Mouse (Mus musculus): Measurements from ENCODE around the gene Olfr1419. TPM values are rescaled to one million over a fixed set of nuclear protein-coding genes. Genes with fewer than 3 reads are reported as not detected.

Olfr1419 gene
- polyA plus RNA-seq, 1 experiment from 2014 or later = not detected

DNA sequence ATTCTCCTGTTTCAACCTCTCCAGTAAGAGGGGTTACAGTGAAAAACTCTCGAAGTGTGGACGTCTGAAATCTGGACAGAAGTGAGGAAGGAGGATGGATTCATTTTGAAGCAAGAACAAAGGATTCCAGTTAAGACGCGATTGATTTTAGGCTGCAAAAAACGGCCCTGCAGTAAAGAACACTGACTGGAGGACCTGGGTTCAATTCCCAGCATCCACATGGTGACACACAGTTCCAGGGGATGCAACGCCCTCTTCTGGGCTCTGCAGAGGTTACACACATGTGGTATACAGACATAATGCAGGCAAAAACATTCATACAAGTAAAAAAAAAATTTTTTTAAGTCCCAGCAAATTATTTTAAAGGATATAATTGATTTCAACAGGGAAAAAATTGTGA, 54.7 kb downstream of the Olfr1419 start:
- no peaks in the 10 kb centered on the region for H3K27me3 ChIP-seq (ENCODE audit: control insufficient read depth, insufficient read depth, low read length)
- H3K9ac ChIP-seq (ENCODE audit: low read length) = no peak overlapping the region
- peak overlapping the region; percentile 98 for H3K4me2 ChIP-seq (ENCODE audit: low read depth, low read length)
- no peak for ATAC-seq (replicated peaks; ENCODE audit: extremely low read depth, insufficient read depth, low FRiP score)
- H3K4me1 ChIP-seq (ENCODE audit: control insufficient read depth, insufficient read depth, low read length) = 0 out of 2 replicates have a peak, but pooled peaks cover 2% of the 10 kb centered on the region
- H3K4me3 ChIP-seq (ENCODE audit: low read length) = peak overlapping the region; percentile 79
- no peaks in the 10 kb centered on the region for H3K9me3 ChIP-seq (replicated peaks; ENCODE audit: control insufficient read depth, low read length)
- no peak overlapping the region for H3K27ac ChIP-seq (ENCODE audit: low read length)
- 32% methylated on average over 6 of the region's 6 CpGs for WGBS
- no peaks in the 10 kb centered on the region for H3K36me3 ChIP-seq (ENCODE audit: control insufficient read depth, insufficient read depth)

DNA sequence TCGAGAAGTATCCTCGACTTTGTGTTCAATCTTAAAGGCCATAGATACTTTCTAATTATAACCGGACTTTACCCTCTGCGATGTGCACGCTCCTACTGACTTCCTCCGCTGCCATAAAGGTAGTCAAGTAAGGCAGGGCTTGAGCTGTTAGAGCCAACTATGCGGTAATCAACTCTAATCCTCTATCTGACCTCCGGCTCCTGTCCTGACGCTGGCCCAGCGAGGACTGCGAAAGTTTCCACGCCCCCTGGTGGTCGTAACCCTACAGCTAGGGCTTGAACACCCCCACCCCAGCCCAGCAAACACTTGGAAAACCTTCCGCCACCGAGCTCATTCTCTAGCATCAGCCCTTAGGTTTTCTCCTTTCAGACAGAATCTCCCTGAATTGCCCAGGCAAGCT, 55.1 kb downstream of the Olfr1419 start:
- Histone ChIP-seq H3K4me1 (ENCODE audit: control insufficient read depth, insufficient read depth, low read length) (0 out of 2 replicates have a peak, but pooled peaks cover 2% of the 10 kb centered on the region), H3K9ac (ENCODE audit: low read length) (peak overlapping the region; percentile 81), H3K9me3 (replicated peaks; ENCODE audit: control insufficient read depth, low read length) (no peaks in the 10 kb centered on the region), H3K4me2 (ENCODE audit: low read depth, low read length) (peak overlapping the region; percentile 98), H3K36me3 (ENCODE audit: control insufficient read depth, insufficient read depth) (no peaks in the 10 kb centered on the region), H3K4me3 (ENCODE audit: low read length) (peak overlapping the region; percentile 79), H3K27ac (ENCODE audit: low read length) (no peak overlapping the region), H3K27me3 (ENCODE audit: control insufficient read depth, insufficient read depth, low read length) (no peaks in the 10 kb centered on the region)
- under 1% methylated on average over 15 of the region's 15 CpGs for WGBS
- peak; percentile 81 for ATAC-seq (replicated peaks; ENCODE audit: extremely low read depth, insufficient read depth, low FRiP score)

DNA sequence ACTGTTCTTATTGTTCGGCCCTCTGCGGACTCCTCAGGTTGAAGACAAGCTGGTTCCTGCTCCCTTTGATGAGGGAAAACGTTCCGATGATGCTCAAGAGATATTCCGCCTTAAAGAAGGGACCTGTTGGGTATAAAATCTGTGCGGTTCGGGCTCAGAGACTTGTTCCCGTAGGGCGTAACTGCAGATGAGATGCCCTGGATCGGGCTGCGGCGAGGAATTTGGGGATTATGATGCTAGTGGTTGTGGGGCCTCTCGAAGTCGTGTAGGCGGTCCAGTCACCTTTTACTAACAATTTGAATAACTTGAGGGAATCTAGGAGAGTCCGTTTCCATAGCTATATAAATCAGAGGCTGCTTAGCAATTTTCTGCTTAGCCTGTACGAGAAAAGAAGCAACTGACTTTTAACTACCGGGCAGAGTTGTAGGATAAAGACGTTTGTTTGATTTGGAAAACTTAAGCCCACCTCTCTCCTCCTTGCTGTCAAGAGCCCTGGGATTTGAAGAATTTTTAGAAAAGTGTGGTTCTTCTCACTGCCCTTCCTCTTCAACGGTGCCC, 55.7 kb downstream of the Olfr1419 start, which contains the start of gene Stx3:
Gene Stx3 (minus strand): TSS at position 261 of the 558 bp plus-strand sequence.
- Histone ChIP-seq H3K4me3 (ENCODE audit: low read length) (peak within 1 kb of the TSS; percentile 79), H3K27ac (ENCODE audit: low read length) (peak within 1 kb of the TSS; percentile 22), H3K27me3 (ENCODE audit: control insufficient read depth, insufficient read depth, low read length) (no peaks in the 10 kb centered on the region), H3K4me1 (ENCODE audit: control insufficient read depth, insufficient read depth, low read length) (0 out of 2 replicates have a peak, but pooled peaks cover 2% of the 10 kb centered on the region), H3K4me2 (ENCODE audit: low read depth, low read length) (peak within 1 kb of the TSS; percentile 98), H3K36me3 (ENCODE audit: control insufficient read depth, insufficient read depth) (no peaks in the 10 kb centered on the region), H3K9me3 (replicated peaks; ENCODE audit: control insufficient read depth, low read length) (no peaks in the 10 kb centered on the region), H3K9ac (ENCODE audit: low read length) (peak within 1 kb of the TSS; percentile 81)
- WGBS = under 1% methylated on average over 20 of the region's 20 CpGs
- ATAC-seq (replicated peaks; ENCODE audit: extremely low read depth, insufficient read depth, low FRiP score) = no peak

Small RNAs within 50 kb of the gene (microRNA-seq; reads per million reads assigned to microRNA genes)
- 5.5 reads per million, percentile 20 among the genes with 10 or more reads in this experiment for gene Mir6994

Other genes with a start within 250 kb of the Olfr1419 start
- 0.14 and 0.15 TPM in 2 replicates for gene Ms4a3, start 234.3 kb downstream of the Olfr1419 start, polyA plus RNA-seq (2015; fragmentation: Nextera tagmentation; extraction: Ambion mirVana)
- not detected in 2 replicates for gene Oosp2, start 214.5 kb downstream of the Olfr1419 start, polyA plus RNA-seq (2015; fragmentation: Nextera tagmentation; extraction: Ambion mirVana)
- not detected in 2 replicates for gene Oosp1, start 184.0 kb downstream of the Olfr1419 start, polyA plus RNA-seq (2015; fragmentation: Nextera tagmentation; extraction: Ambion mirVana)
- gene Oosp3, start 178.1 kb downstream of the Olfr1419 start, polyA plus RNA-seq (2015; fragmentation: Nextera tagmentation; extraction: Ambion mirVana) = not detected in 2 replicates
- not detected in 2 replicates for gene Gif, start 127.6 kb downstream of the Olfr1419 start, polyA plus RNA-seq (2015; fragmentation: Nextera tagmentation; extraction: Ambion mirVana)
- gene Mrpl16, start 104.7 kb downstream of the Olfr1419 start, polyA plus RNA-seq (2015; fragmentation: Nextera tagmentation; extraction: Ambion mirVana) = 66.1 and 70.5 TPM in 2 replicates
- gene Stx3, start 55.7 kb downstream of the Olfr1419 start, polyA plus RNA-seq (2015; fragmentation: Nextera tagmentation; extraction: Ambion mirVana) = 6.2 and 6.4 TPM in 2 replicates
- not detected in 2 replicates for gene Olfr1417, start 35.9 kb downstream of the Olfr1419 start, polyA plus RNA-seq (2015; fragmentation: Nextera tagmentation; extraction: Ambion mirVana)
- not detected in 2 replicates for gene Olfr1418, start 14.0 kb downstream of the Olfr1419 start, polyA plus RNA-seq (2015; fragmentation: Nextera tagmentation; extraction: Ambion mirVana)
- 0.12 TPM in 1 of 2 replicates, not detected in the other for gene Olfr1420, start 11.5 kb upstream of the Olfr1419 start, polyA plus RNA-seq (2015; fragmentation: Nextera tagmentation; extraction: Ambion mirVana)
- 19.1 and 21.0 TPM in 2 replicates for gene Patl1, start 37.3 kb upstream of the Olfr1419 start, polyA plus RNA-seq (2015; fragmentation: Nextera tagmentation; extraction: Ambion mirVana)
- 4.4 TPM in 2 replicates for gene Osbp, start 90.8 kb upstream of the Olfr1419 start, polyA plus RNA-seq (2015; fragmentation: Nextera tagmentation; extraction: Ambion mirVana)
- gene Olfr1423, start 166.2 kb upstream of the Olfr1419 start, polyA plus RNA-seq (2015; fragmentation: Nextera tagmentation; extraction: Ambion mirVana) = not detected in 2 replicates
- not detected in 2 replicates for gene Olfr1424, start 187.6 kb upstream of the Olfr1419 start, polyA plus RNA-seq (2015; fragmentation: Nextera tagmentation; extraction: Ambion mirVana)
- gene Olfr1425, start 202.6 kb upstream of the Olfr1419 start, polyA plus RNA-seq (2015; fragmentation: Nextera tagmentation; extraction: Ambion mirVana) = not detected in 2 replicates
- gene Olfr1426, start 216.9 kb upstream of the Olfr1419 start, polyA plus RNA-seq (2015; fragmentation: Nextera tagmentation; extraction: Ambion mirVana) = not detected in 2 replicates
- gene Olfr1427, start 228.2 kb upstream of the Olfr1419 start, polyA plus RNA-seq (2015; fragmentation: Nextera tagmentation; extraction: Ambion mirVana) = not detected in 2 replicates
- gene Olfr1428, start 240.8 kb upstream of the Olfr1419 start, polyA plus RNA-seq (2015; fragmentation: Nextera tagmentation; extraction: Ambion mirVana) = not detected in 2 replicates
- not detected in 2 replicates for gene Olfr76, start 248.1 kb upstream of the Olfr1419 start, polyA plus RNA-seq (2015; fragmentation: Nextera tagmentation; extraction: Ambion mirVana)

Data from heart, embryonic 16.5 days (tissue).